9 mouse cellular contexts compared by ENCODE assay signal in genomic region chr5:9724956-9725600, GRCm38 (mm10). TPM values are rescaled to one million over a fixed set of nuclear protein-coding genes. Genes with fewer than 3 reads are reported as not detected.
DNase-seq lines count a peak whose midpoint lies in the region; ATAC-seq and TF ChIP-seq lines count a peak whose summit lies in the region.
"Had no signal": no experiment of that assay in that cellular context is flagged by ENCODE, and none has a peak within 500 bp of the region (broad histone marks: within the 10 kb centered on the region; RNA-seq: fewer than 3 reads in every experiment).

TSS of gene Grm3 (minus strand) at chr5:9725170.

- no peak within 1 kb of the TSS for H3K27ac ChIP-seq in ES-Bruce4 (ENCODE audit: insufficient read depth, low read length)
- H3K27ac ChIP-seq in embryonic facial prominence, embryonic 11.5 days (replicated peaks; ENCODE audit: low read depth, low read length) = no peak within 1 kb of the TSS
- peak within 1 kb of the TSS; percentile 91 for H3K27ac ChIP-seq in hindbrain, postnatal 0 days
- H3K27ac ChIP-seq in liver, embryonic 15.5 days (replicated peaks) = no peak within 1 kb of the TSS
- no peak within 1 kb of the TSS for H3K27ac ChIP-seq in stomach, embryonic 15.5 days

- DNase-seq in heart, adult 11 months = peak; percentile 86
- DNase-seq in heart, postnatal 25 days (ENCODE audit: low spot score) = no peak
- DNase-seq in embryonic facial prominence, embryonic 11.5 days (ENCODE audit: low spot score) = peak; percentile 5
- DNase-seq in hindbrain, postnatal 0 days (ENCODE audit: low spot score) = peak; percentile 64
- DNase-seq in gastrocnemius, postnatal 36 days = no peak

- no peak within 1 kb of the TSS for H3K9ac ChIP-seq in ES-Bruce4 (ENCODE audit: low read depth, poor library complexity, severe bottlenecking)
- peak within 1 kb of the TSS; percentile 46 for H3K9ac ChIP-seq in embryonic facial prominence, embryonic 11.5 days (replicated peaks; ENCODE audit: low read length)
- peak within 1 kb of the TSS; percentile 64 for H3K9ac ChIP-seq in hindbrain, postnatal 0 days (replicated peaks; ENCODE audit: low read length)
- H3K9ac ChIP-seq in liver, embryonic 15.5 days = no peak within 1 kb of the TSS
- no peak within 1 kb of the TSS for H3K9ac ChIP-seq in stomach, embryonic 15.5 days

- peak within 1 kb of the TSS; percentile 88 for H3K4me2 ChIP-seq in embryonic facial prominence, embryonic 11.5 days (ENCODE audit: low read depth, low read length)
- H3K4me2 ChIP-seq in hindbrain, postnatal 0 days (ENCODE audit: low read depth, low read length) = peak within 1 kb of the TSS; percentile 83
- H3K4me2 ChIP-seq in liver, embryonic 15.5 days = peak within 1 kb of the TSS; percentile 10; the same call in 1 of the 2 replicates
- peak within 1 kb of the TSS; percentile 65 for H3K4me2 ChIP-seq in stomach, embryonic 15.5 days

- ATAC-seq in embryonic facial prominence, embryonic 11.5 days (replicated peaks; ENCODE audit: insufficient number of reproducible peaks, low FRiP score, low TSS enrichment, low read depth) = peak; percentile 46; the same call in 1 of the 2 replicates
- peak; percentile 78 for ATAC-seq in hindbrain, postnatal 0 days
- no peak for ATAC-seq in liver, embryonic 15.5 days (ENCODE audit: insufficient read depth)
- no peak for ATAC-seq in stomach, embryonic 15.5 days (ENCODE audit: insufficient read depth, low FRiP score, low read depth)

- H3K4me1 ChIP-seq in ES-Bruce4 (ENCODE audit: control insufficient read depth, insufficient read depth, low read length) = no peaks in the 10 kb centered on the region
- H3K4me1 ChIP-seq in embryonic facial prominence, embryonic 11.5 days (ENCODE audit: control insufficient read depth, insufficient read depth, low read length) = no peaks in the 10 kb centered on the region
- H3K4me1 ChIP-seq in hindbrain, postnatal 0 days (ENCODE audit: insufficient read depth, low read length) = no peaks in the 10 kb centered on the region
- H3K4me1 ChIP-seq in liver, embryonic 15.5 days (replicated peaks) = no peaks in the 10 kb centered on the region
- peaks cover 6% of the 10 kb centered on the region; the same call in 1 of the 2 replicates for H3K4me1 ChIP-seq in stomach, embryonic 15.5 days

- intact Hi-C loops in heart, postnatal 25 days (cut with DNase I) = no loop called here
- intact Hi-C loops in gastrocnemius, postnatal 36 days (cut with DNase I) = no loop called here

- TF ChIP-seq CTCF in ES-Bruce4 (IDR thresholded peaks at IDR 0.05; ENCODE audit: low read depth, low read length) = no peak
- TF ChIP-seq CTCF in hindbrain, postnatal 0 days (IDR thresholded peaks at IDR 0.05; ENCODE audit: low read depth) = no peak

- H3K9me3 ChIP-seq in ES-Bruce4 (replicated peaks; ENCODE audit: control insufficient read depth, insufficient read depth, low read length, poor library complexity, severe bottlenecking) = no peaks in the 10 kb centered on the region
- no peaks in the 10 kb centered on the region for H3K9me3 ChIP-seq in embryonic facial prominence, embryonic 11.5 days (replicated peaks; ENCODE audit: control insufficient read depth, low read length)
- H3K9me3 ChIP-seq in hindbrain, postnatal 0 days (ENCODE audit: low read length) = no peaks in the 10 kb centered on the region
- no peaks in the 10 kb centered on the region for H3K9me3 ChIP-seq in liver, embryonic 15.5 days (replicated peaks)
- H3K9me3 ChIP-seq in stomach, embryonic 15.5 days = no peaks in the 10 kb centered on the region

- TF ChIP-seq POLR2A in ES-Bruce4 (IDR thresholded peaks at IDR 0.05; ENCODE audit: insufficient read depth, low read length) = no peak

- no peaks in the 10 kb centered on the region for H3K36me3 ChIP-seq in ES-Bruce4 (ENCODE audit: control insufficient read depth, insufficient read depth, low read length, poor library complexity, severe bottlenecking)
- no peaks in the 10 kb centered on the region for H3K36me3 ChIP-seq in embryonic facial prominence, embryonic 11.5 days (replicated peaks; ENCODE audit: control insufficient read depth, insufficient read depth, low read depth, low read length)
- no peaks in the 10 kb centered on the region for H3K36me3 ChIP-seq in hindbrain, postnatal 0 days (ENCODE audit: insufficient read depth, low read length)
- no peaks in the 10 kb centered on the region for H3K36me3 ChIP-seq in liver, embryonic 15.5 days (replicated peaks)
- no peaks in the 10 kb centered on the region for H3K36me3 ChIP-seq in stomach, embryonic 15.5 days

- H3K27me3 ChIP-seq in ES-Bruce4 (ENCODE audit: control insufficient read depth, insufficient read depth, low read length, poor library complexity, severe bottlenecking) = peaks cover 5% of the 10 kb centered on the region; the same call in 1 of the 2 replicates
- H3K27me3 ChIP-seq in embryonic facial prominence, embryonic 11.5 days (ENCODE audit: control insufficient read depth, insufficient read depth, low read length) = peaks cover 6% of the 10 kb centered on the region
- no peaks in the 10 kb centered on the region for H3K27me3 ChIP-seq in hindbrain, postnatal 0 days (ENCODE audit: insufficient read depth, low read length)
- H3K27me3 ChIP-seq in liver, embryonic 15.5 days = peaks cover 19% of the 10 kb centered on the region
- peaks cover 12% of the 10 kb centered on the region for H3K27me3 ChIP-seq in stomach, embryonic 15.5 days (replicated peaks)

- TF ChIP-seq EP300 in ES-Bruce4 (IDR thresholded peaks at IDR 0.05; ENCODE audit: insufficient read depth, low read depth, low read length) = no peak

- H3K4me3 ChIP-seq in ES-Bruce4 (ENCODE audit: low read depth, low read length) = peak within 1 kb of the TSS; percentile 48
- peak within 1 kb of the TSS; percentile 38 for H3K4me3 ChIP-seq in embryonic facial prominence, embryonic 11.5 days (ENCODE audit: low read depth, low read length)
- peak within 1 kb of the TSS; percentile 68 for H3K4me3 ChIP-seq in hindbrain, postnatal 0 days (ENCODE audit: low read length)
- no peak within 1 kb of the TSS for H3K4me3 ChIP-seq in liver, embryonic 15.5 days (replicated peaks)
- H3K4me3 ChIP-seq in stomach, embryonic 15.5 days (replicated peaks) = peak within 1 kb of the TSS; percentile 34

- under 1% methylated on average over 25 of the region's 25 CpGs for WGBS in embryonic facial prominence, embryonic 11.5 days
- under 1% methylated on average over 25 of the region's 25 CpGs for whole genome bisulfite sequencing in hindbrain, postnatal 0 days
- WGBS in liver, embryonic 15.5 days (ENCODE audit: insufficient replicate concordance) = 3% methylated on average over 25 of the region's 25 CpGs
- WGBS in stomach, embryonic 15.5 days = 0% methylated on average over 25 of the region's 25 CpGs

RNA-seq across cellular contexts. Expression of gene Grm3, which starts in this region (rescaled TPM):
- total RNA-seq in heart, postnatal 25 days (2021) = not detected
- not detected in 2 replicates for polyA plus RNA-seq in ES-Bruce4 (2011; ENCODE audit: insufficient read depth, insufficient read length, low read depth, missing spikeins)
- polyA plus RNA-seq in embryonic facial prominence, embryonic 11.5 days (2014; fragmentation: Nextera tagmentation; extraction: Ambion mirVana) = 0.13 and 0.80 TPM in 2 replicates
- 243 and 246 TPM in 2 replicates for total RNA-seq in hindbrain, postnatal 0 days (2014; rRNA removed)
- polyA plus RNA-seq in hindbrain, postnatal 0 days (2015; fragmentation: Nextera tagmentation; extraction: Ambion mirVana) = 88.7 and 96.0 TPM in 2 replicates
- polyA plus RNA-seq in liver, embryonic 15.5 days (2015; fragmentation: Nextera tagmentation; extraction: Ambion mirVana) = 0.06 TPM in 2 replicates
- polyA plus RNA-seq in stomach, embryonic 15.5 days (2015; fragmentation: Nextera tagmentation; extraction: Ambion mirVana) = 0.68 and 0.72 TPM in 2 replicates
- not detected for total RNA-seq in gastrocnemius, postnatal 36 days (2021)
- total RNA-seq: hematopoietic stem cell, adult 5-6 weeks had no signal

Comparison
In these comparisons a context has a peak if more than half of its experiments do, and no peak if none do; other contexts are left out.
1. RNA of gene Grm3 (total RNA-seq): 243 to 246 TPM in hindbrain, postnatal 0 days; not detected in heart, postnatal 25 days and not detected in gastrocnemius, postnatal 36 days; every median in the first group is over 100 times any median in the second.
2. RNA of gene Grm3 (polyA plus RNA-seq): 88.7 to 96.0 TPM in hindbrain, postnatal 0 days; 0.13 to 0.80 TPM in embryonic facial prominence, embryonic 11.5 days, 0.68 to 0.72 TPM in stomach, embryonic 15.5 days, 0.06 TPM in liver, embryonic 15.5 days and not detected in ES-Bruce4; every median in the first group is over 10 times any median in the second.
3. DNase-seq: peak in heart, adult 11 months (single experiment) and hindbrain, postnatal 0 days (single experiment); none in heart, postnatal 25 days (single experiment) and gastrocnemius, postnatal 36 days (0 of 2).
4. Peak in DNase-seq, ATAC-seq, H3K4me3 ChIP-seq, H3K9ac ChIP-seq and H3K4me2 ChIP-seq in embryonic facial prominence, embryonic 11.5 days; RNA of the gene not detected or under 1 TPM.
5. H3K4me2 ChIP-seq: peak in every context shown above with its lines; median percentile 88 in embryonic facial prominence, embryonic 11.5 days; 83 in hindbrain, postnatal 0 days; 65 in stomach, embryonic 15.5 days; 10 in liver, embryonic 15.5 days.